Mouse (Mus musculus) kidney, postnatal 10 days (tissue): ENCODE measurements at regions not wholly inside any gene's neighbourhood (a gene's known extent, or its start where the extent isn't known, plus 50 kb on each side); places are given as distances from the start of the nearest gene placed in this dataset.
A peak's percentile ranks its signal among the peaks of the same experiment; 100 is the strongest.

Experiments used
- DNase-seq: peaks from one replicate; pipeline ENCODE4 v3.0.0; 2021; ENCODE audit warnings: mixed read lengths

GRCm38 (mm10) chr9:47279410-47279809 lies 250.6 kb upstream of the Cadm1 start:
- DNase-seq: peak; percentile 36

GRCm38 (mm10) chr9:47280146-47280545 lies 249.8 kb upstream of the Cadm1 start:
- peak; percentile 80 for DNase-seq

- no peak for DNase-seq
These were observed 249.4 kb upstream of the Cadm1 start for GRCm38 (mm10) chr9:47280598-47280997.

- no peak for DNase-seq
These were observed 246.1 kb upstream of the Cadm1 start for GRCm38 (mm10) chr9:47283746-47284455.

GRCm38 (mm10) chr9:47286930-47287722 lies 242.8 kb upstream of the Cadm1 start:
- no peak for DNase-seq

- no peak for DNase-seq
These were observed 241.3 kb upstream of the Cadm1 start for GRCm38 (mm10) chr9:47288587-47289199.

GRCm38 (mm10) chr9:47300633-47301032 lies 229.3 kb upstream of the Cadm1 start:
- no peak for DNase-seq

- no peak for DNase-seq
These were observed 222.7 kb upstream of the Cadm1 start for GRCm38 (mm10) chr9:47307125-47307751.

- peak; percentile 43 for DNase-seq
These were observed 222.0 kb upstream of the Cadm1 start for GRCm38 (mm10) chr9:47307752-47308500.

GRCm38 (mm10) chr9:47313433-47313832 lies 216.5 kb upstream of the Cadm1 start:
- DNase-seq: no peak

- DNase-seq: no peak
These were observed 215.7 kb upstream of the Cadm1 start for GRCm38 (mm10) chr9:47314236-47314635.

- no peak for DNase-seq
These were observed 209.6 kb upstream of the Cadm1 start for GRCm38 (mm10) chr9:47320345-47320744.

- no peak for DNase-seq
These were observed 208.7 kb upstream of the Cadm1 start for GRCm38 (mm10) chr9:47321106-47321789.

GRCm38 (mm10) chr9:47322293-47322692 lies 207.7 kb upstream of the Cadm1 start:
- no peak for DNase-seq

- no peak for DNase-seq
These were observed 206.9 kb upstream of the Cadm1 start for GRCm38 (mm10) chr9:47323051-47323450.

GRCm38 (mm10) chr9:47327575-47327974 lies 202.4 kb upstream of the Cadm1 start:
- no peak for DNase-seq

GRCm38 (mm10) chr9:47332929-47333328 lies 197.0 kb upstream of the Cadm1 start:
- DNase-seq: peak; percentile 39

- DNase-seq: peak; percentile 22
These were observed 191.8 kb upstream of the Cadm1 start for GRCm38 (mm10) chr9:47338221-47338620.

- no peak for DNase-seq
These were observed 183.4 kb upstream of the Cadm1 start for GRCm38 (mm10) chr9:47346527-47347111.

- DNase-seq: no peak
These were observed 179.7 kb upstream of the Cadm1 start for GRCm38 (mm10) chr9:47350301-47350700.

- no peak for DNase-seq
These were observed 178.9 kb upstream of the Cadm1 start for GRCm38 (mm10) chr9:47351036-47351435.

- DNase-seq: peak; percentile 26
These were observed 177.0 kb upstream of the Cadm1 start for GRCm38 (mm10) chr9:47353017-47353416.
